Mouse (Mus musculus): ENCODE results near the gene Dhrs11.

DNA sequence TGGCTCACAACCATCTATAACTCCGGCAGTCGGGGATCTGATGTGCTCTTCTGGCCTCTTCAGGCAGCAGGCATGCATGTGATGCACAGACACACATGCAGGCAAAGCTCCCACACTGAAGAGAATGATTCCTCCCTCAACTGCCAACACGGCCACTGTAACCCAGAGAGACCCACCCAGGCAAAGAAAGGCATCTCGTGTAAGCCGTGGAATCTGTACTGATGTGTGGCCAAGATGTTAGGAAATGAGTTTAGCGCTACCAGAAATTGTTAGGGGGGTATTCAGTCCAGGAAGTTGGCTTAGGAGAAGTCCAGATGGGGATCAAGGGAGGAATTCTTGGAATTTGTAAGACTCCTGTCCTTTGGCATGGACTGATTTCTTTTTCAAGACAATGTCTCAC is 38.4 kb downstream of the Dhrs11 start:
- no peak for TF ChIP-seq CTCF (IDR thresholded peaks at IDR 0.05; ENCODE audit: borderline replicate concordance, extremely low read depth, insufficient read depth, insufficient read length)
- TF ChIP-seq POLR2A (IDR thresholded peaks at IDR 0.05; ENCODE audit: borderline replicate concordance, extremely low read depth, insufficient read depth, insufficient read length, poor library complexity, severe bottlenecking) = no peak
